Mouse (Mus musculus) heart, embryonic 11.5 days (tissue): ENCODE measurements around the gene Hexim1. TPM values are rescaled to one million over a fixed set of nuclear protein-coding genes. Genes with fewer than 3 reads are reported as not detected.

Source experiments
- ATAC-seq: fragments of 200-750 bp; cut with Nextera tagmentation; replicated peaks from 2 replicates; pipeline ENCODE4 v1.8.0; 2017; ENCODE audit warnings: moderate library complexity; ENCODE audit not compliant: insufficient number of reproducible peaks, low FRiP score, low TSS enrichment
- H3K27ac ChIP-seq: fragments of 300-500 bp; sonication (generic); 2 replicates; pipeline ENCODE4 v1.5.1; 2014; ENCODE audit warnings: mild to moderate bottlenecking, low read depth, low read length
- H3K27me3 ChIP-seq: fragments of 300-500 bp; sonication (generic); 2 replicates; pipeline ENCODE4 v1.6.1; 2014; ENCODE audit warnings: mild to moderate bottlenecking, low read length, mixed read lengths; ENCODE audit not compliant: control insufficient read depth, insufficient read depth
- H3K36me3 ChIP-seq: fragments of 300-500 bp; sonication (generic); 2 replicates; pipeline ENCODE4 v1.6.1; 2014; ENCODE audit warnings: mild to moderate bottlenecking, low read length, moderate library complexity, mixed read lengths; ENCODE audit not compliant: control insufficient read depth, insufficient read depth
- H3K4me1 ChIP-seq: fragments of 300-500 bp; sonication (generic); 2 replicates; pipeline ENCODE4 v1.6.1; 2014; ENCODE audit warnings: low read length; ENCODE audit not compliant: control insufficient read depth, insufficient read depth
- H3K4me2 ChIP-seq: fragments of 300-500 bp; sonication (generic); 2 replicates; pipeline ENCODE4 v1.6.1; 2014; ENCODE audit warnings: mild to moderate bottlenecking, moderate library complexity
- H3K4me3 ChIP-seq: fragments of 300-500 bp; sonication (generic); 2 replicates; pipeline ENCODE4 v1.5.1; 2014; ENCODE audit warnings: low read depth, low read length
- H3K9ac ChIP-seq: fragments of 300-500 bp; sonication (generic); 2 replicates; pipeline ENCODE4 v1.6.1; 2014; ENCODE audit warnings: mild to moderate bottlenecking, low read depth, low read length, moderate library complexity
- H3K9me3 ChIP-seq: fragments of 300-500 bp; sonication (generic); replicated peaks from 2 replicates; pipeline ENCODE4 v1.6.1; 2016; ENCODE audit warnings: low read length; ENCODE audit not compliant: control insufficient read depth
- WGBS: fragments of 180-500 bp; shearing (Covaris S2); extraction: QIAGEN DNeasy Blood & Tissue Kit; methylation state at CpG from one replicate; pipeline ENCODE4 v1.1.7; 2014; ENCODE audit not compliant: insufficient replicate concordance; 5-methylcytosine and 5-hydroxymethylcytosine counted together
- polyA plus RNA-seq: library from polyadenylated mRNA; unstranded; fragments of >200 nt; fragmentation: Nextera tagmentation; extraction: Ambion mirVana; gene quantifications from 2 replicates; pipeline ENCODE4 v1.2.1, GENCODE M21; 2014

Hexim1 gene
- polyA plus RNA-seq, 1 experiment from 2014 or later: 4.4 TPM

DNA sequence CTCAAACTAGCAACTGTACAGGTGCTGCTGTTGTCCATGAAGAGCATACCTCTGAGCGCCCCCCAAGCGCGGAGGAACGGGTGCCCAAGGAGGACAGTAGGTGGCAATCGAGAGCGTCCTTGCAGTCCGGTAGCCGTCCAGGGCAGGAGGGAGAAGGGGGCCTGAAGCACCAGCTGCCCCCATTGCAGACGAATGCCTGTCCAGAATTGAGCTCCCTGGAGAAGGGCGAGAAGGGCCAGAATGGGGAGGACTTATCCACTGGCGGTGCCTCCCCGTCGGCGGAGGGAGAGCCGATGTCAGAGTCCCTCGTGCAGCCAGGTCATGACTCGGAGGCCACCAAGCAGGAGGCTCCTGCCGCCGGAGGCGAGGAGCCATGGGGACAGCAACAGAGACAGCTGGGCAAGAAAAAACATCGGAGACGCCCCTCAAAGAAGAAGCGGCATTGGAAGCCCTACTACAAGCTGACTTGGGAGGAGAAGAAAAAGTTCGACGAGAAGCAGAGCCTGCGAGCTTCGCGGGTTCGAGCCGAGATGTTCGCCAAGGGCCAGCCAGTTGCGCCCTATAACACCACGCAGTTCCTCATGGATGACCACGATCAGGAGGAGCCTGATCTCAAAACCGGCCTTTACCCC lies 1.0 kb downstream of the Hexim1 start:
- no peaks in the 10 kb centered on the region for H3K36me3 ChIP-seq
- WGBS: under 1% methylated on average over 35 of the region's 35 CpGs
- peak overlapping the region; percentile 72 for H3K9ac ChIP-seq
- H3K4me2 ChIP-seq: peak overlapping the region; percentile 77
- peaks cover 14% of the 10 kb centered on the region; the same call in 1 of the 2 replicates for H3K4me1 ChIP-seq
- ATAC-seq: peak; percentile 44; the same call in 1 of the 2 replicates
- H3K27ac ChIP-seq: peak overlapping the region; percentile 82
- peak overlapping the region; percentile 58 for H3K4me3 ChIP-seq
- no peaks in the 10 kb centered on the region; the same call in 1 of the 2 replicates for H3K27me3 ChIP-seq
- H3K9me3 ChIP-seq: no peaks in the 10 kb centered on the region

DNA sequence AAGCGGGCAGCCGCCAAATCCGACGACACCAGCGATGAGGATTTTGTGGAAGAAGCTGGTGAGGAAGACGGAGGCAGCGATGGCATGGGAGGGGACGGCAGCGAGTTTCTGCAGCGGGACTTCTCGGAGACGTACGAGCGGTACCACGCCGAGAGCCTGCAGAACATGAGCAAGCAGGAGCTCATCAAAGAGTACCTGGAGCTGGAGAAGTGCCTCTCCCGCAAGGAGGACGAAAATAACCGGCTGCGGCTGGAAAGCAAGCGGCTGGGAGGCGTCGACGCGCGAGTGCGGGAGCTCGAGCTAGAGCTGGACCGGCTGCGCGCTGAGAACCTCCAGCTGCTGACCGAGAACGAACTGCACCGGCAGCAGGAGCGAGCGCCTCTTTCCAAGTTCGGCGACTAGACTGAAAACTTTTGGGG lies 1.6 kb downstream of the Hexim1 start:
- Histone ChIP-seq H3K27me3 (no peaks in the 10 kb centered on the region; the same call in 1 of the 2 replicates), H3K4me3 (peak overlapping the region; percentile 58), H3K4me2 (peak overlapping the region; percentile 77), H3K9ac (peak overlapping the region; percentile 72), H3K4me1 (peaks cover 9% of the 10 kb centered on the region; the same call in 1 of the 2 replicates), H3K27ac (0 out of 2 replicates have a peak overlapping the region, but pooled peaks have one; percentile 82), H3K9me3 (no peaks in the 10 kb centered on the region), H3K36me3 (no peaks in the 10 kb centered on the region)
- ATAC-seq: no peak
- under 1% methylated on average over 38 of the region's 38 CpGs for WGBS

DNA sequence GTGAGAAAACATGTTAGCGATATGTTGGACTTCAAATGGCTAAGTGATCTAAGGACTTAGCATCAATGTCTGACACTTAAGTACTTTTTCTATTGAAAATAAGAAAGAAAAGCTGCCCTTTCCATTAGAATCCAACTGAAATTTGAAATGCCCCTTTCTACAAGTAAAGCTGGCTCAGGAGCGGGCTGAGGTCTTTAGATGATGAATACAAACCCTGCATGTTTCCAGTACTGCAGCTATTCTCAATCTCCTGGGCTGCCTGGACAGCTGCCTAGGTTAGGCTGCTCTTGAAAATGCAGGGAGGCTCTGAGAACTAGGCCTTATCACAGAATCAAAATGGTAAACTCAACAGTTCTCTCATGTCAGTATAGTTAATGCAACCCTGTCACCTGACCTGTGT lies 2.8 kb downstream of the Hexim1 start:
- Histone ChIP-seq H3K36me3 (no peaks in the 10 kb centered on the region), H3K9me3 (no peaks in the 10 kb centered on the region), H3K27me3 (no peaks in the 10 kb centered on the region), H3K4me2 (peak overlapping the region; percentile 77; the same call in 1 of the 2 replicates), H3K27ac (no peak overlapping the region), H3K4me3 (no peak overlapping the region), H3K9ac (no peak overlapping the region), H3K4me1 (peaks cover 4% of the 10 kb centered on the region; the same call in 1 of the 2 replicates)
- 91% methylated on average over 2 of the region's 2 CpGs for WGBS
- no peak for ATAC-seq

DNA sequence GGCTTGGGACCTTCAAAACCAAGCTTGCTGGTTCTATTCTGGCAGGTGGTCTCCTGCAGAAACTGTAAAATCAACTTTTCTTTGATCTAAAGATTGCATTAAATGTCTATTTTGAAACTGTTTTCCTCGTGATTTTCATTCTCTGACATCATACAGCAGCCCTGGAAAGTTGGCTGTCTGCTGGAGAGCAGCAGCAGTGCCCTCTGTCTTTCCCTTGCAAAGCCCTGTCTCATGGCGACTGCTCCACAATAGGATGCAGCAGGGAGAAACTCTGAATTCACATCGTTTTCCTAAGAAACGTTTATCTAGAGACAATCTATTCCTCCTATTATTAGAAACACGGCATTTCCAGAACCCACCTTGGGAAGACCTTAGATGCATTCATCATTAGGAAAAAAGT lies 3.6 kb downstream of the Hexim1 start:
- no peaks in the 10 kb centered on the region for H3K27me3 ChIP-seq
- no peak overlapping the region for H3K4me3 ChIP-seq
- H3K4me1 ChIP-seq: peaks cover 1% of the 10 kb centered on the region; the same call in 1 of the 2 replicates
- no peaks in the 10 kb centered on the region for H3K9me3 ChIP-seq
- ATAC-seq: no peak
- H3K4me2 ChIP-seq: no peak overlapping the region
- no peaks in the 10 kb centered on the region for H3K36me3 ChIP-seq
- H3K27ac ChIP-seq: no peak overlapping the region
- 52% methylated on average over 5 of the region's 5 CpGs for WGBS
- H3K9ac ChIP-seq: no peak overlapping the region

- Histone ChIP-seq H3K4me1 (no peaks in the 10 kb centered on the region; the same call in 1 of the 2 replicates), H3K9ac (no peak overlapping the region), H3K27ac (no peak overlapping the region), H3K27me3 (no peaks in the 10 kb centered on the region), H3K9me3 (no peaks in the 10 kb centered on the region), H3K4me2 (no peak overlapping the region), H3K4me3 (no peak overlapping the region), H3K36me3 (no peaks in the 10 kb centered on the region)
- 55% methylated on average over 5 of the region's 5 CpGs for WGBS
- no peak for ATAC-seq
Observed at GRCm38 (mm10) chr11:103120315-103120714, 4.3 kb downstream of the Hexim1 start.

GRCm38 (mm10) chr11:103131701-103132575 lies 15.9 kb downstream of the Hexim1 start, which contains the start of gene Hexim2:
Hexim2 (plus strand) TSS chr11:103132429.
- H3K9me3 ChIP-seq: no peaks in the 10 kb centered on the region
- H3K27ac ChIP-seq: peak within 1 kb of the TSS; percentile 98
- H3K4me2 ChIP-seq: peak within 1 kb of the TSS; percentile 80
- H3K4me1 ChIP-seq: peaks cover 19% of the 10 kb centered on the region
- H3K36me3 ChIP-seq: no peaks in the 10 kb centered on the region
- H3K4me3 ChIP-seq: peak within 1 kb of the TSS; percentile 83
- no peaks in the 10 kb centered on the region for H3K27me3 ChIP-seq
- H3K9ac ChIP-seq: peak within 1 kb of the TSS; percentile 100
- ATAC-seq: peak; percentile 37
- under 1% methylated on average over 39 of the region's 39 CpGs for WGBS

GRCm38 (mm10) chr11:103132576-103133455 lies 16.8 kb downstream of the Hexim1 start:
- Histone ChIP-seq H3K9ac (peak overlapping the region; percentile 100), H3K4me3 (peak overlapping the region; percentile 83), H3K4me2 (peak overlapping the region; percentile 80), H3K27ac (peak overlapping the region; percentile 98), H3K36me3 (no peaks in the 10 kb centered on the region), H3K9me3 (no peaks in the 10 kb centered on the region), H3K4me1 (peaks cover 19% of the 10 kb centered on the region), H3K27me3 (no peaks in the 10 kb centered on the region)
- ATAC-seq: peak; percentile 90
- WGBS: under 1% methylated on average over 52 of the region's 58 CpGs
